Mouse (Mus musculus): ENCODE data around the gene Tspoap1.

DNA sequence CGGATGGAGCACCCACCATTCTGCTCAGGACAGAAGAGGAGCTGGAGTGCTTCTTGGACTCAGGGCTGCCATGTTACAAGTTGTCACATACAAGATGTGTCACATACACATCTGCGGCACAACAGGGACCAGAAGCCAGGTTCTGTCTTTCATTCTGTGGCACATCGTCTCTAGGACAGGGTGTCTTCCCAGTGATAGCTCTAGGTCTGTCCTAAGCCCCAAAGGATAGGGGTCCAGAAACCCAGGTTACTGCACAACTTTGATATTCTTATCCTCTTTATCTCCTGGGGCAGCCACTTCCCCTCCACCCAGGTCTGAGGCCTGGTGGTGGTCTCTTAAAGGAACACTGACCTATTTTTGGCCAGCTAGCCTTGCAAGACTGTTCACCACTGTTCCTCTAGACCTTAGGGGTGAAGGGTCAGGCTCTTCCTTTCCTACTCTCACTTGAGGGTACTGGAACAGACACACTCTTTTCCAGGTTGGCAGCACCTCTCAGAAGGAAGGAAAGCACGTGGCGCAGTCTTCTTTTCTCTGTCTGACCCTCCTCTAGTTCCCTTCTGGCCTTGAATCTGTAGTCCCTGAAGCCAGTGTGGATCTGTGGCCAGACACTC is 6.3 kb upstream of the Tspoap1 start:
- TF ChIP-seq CTCF (IDR thresholded peaks at IDR 0.05; ENCODE audit: control insufficient read depth, insufficient read depth, insufficient replicate concordance, low read depth, low read length) (no peak), POLR2A (IDR thresholded peaks at IDR 0.05; ENCODE audit: control insufficient read depth, low read depth, low read length) (no peak)
